Comparison of ENCODE assay signal across 25 mouse cellular contexts in the genomic region with DNA sequence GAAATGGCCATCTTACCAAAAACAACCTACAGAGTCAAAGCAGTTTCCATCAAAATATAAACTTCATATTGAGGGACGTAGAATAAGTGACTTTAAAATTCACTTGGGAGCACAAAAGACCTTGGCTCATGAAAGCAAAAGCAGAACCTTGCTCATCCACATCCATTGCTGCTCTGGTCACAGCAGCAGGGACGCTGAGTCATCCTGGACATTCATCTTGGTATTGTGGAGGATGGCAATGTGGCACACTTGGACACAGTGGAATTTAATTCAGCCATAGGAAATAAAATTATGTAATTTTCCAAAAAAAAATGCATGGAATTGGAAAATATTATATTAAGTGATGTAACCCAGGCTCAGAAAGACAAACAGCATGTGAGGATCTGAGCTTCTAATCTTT.
A peak's percentile ranks its signal among the peaks of the same experiment; 100 is the strongest.
DNase-seq lines count a peak whose midpoint lies in the region; ATAC-seq and TF ChIP-seq lines count a peak whose summit lies in the region.
"Had no signal": no experiment of that assay in that cellular context is flagged by ENCODE, and none has a peak within 500 bp of the region (broad histone marks: within the 10 kb centered on the region; RNA-seq: fewer than 3 reads in every experiment).

No protein-coding gene starts in this region.

- no peak overlapping the region for H3K27ac ChIP-seq in MEL (ENCODE audit: control insufficient read depth, low read depth, low read length)
- no peak overlapping the region for H3K27ac ChIP-seq in forebrain, embryonic 13.5 days
- H3K27ac ChIP-seq: embryonic facial prominence, embryonic 13.5 days; forebrain, embryonic 10.5 days; hindbrain, embryonic 13.5 days; left cerebral cortex, adult 2 months; limb, embryonic 13.5 days; lung, embryonic 15.5 days had no signal

- H3K27me3 ChIP-seq in MEL (ENCODE audit: control insufficient read depth in 1 of 2, insufficient read depth in 2 of 2, low read length in 2 of 2) = no peaks in the 10 kb centered on the region
- no peaks in the 10 kb centered on the region for H3K27me3 ChIP-seq in forebrain, embryonic 13.5 days
- H3K27me3 ChIP-seq: embryonic facial prominence, embryonic 13.5 days; heart, embryonic 12.5 days; hindbrain, embryonic 13.5 days; limb, embryonic 13.5 days; lung, embryonic 15.5 days had no signal

- peaks cover 0 to 2% of the 10 kb centered on the region in 2 experiments; a peak in 1 of 4 replicates for H3K36me3 ChIP-seq in MEL (ENCODE audit: control insufficient read depth in 1 of 2, insufficient read depth in 2 of 2, low read length in 2 of 2)
- H3K36me3 ChIP-seq in forebrain, embryonic 13.5 days (ENCODE audit: poor library complexity, severe bottlenecking) = no peaks in the 10 kb centered on the region
- H3K36me3 ChIP-seq: embryonic facial prominence, embryonic 13.5 days; forebrain, embryonic 10.5 days; heart, embryonic 12.5 days; hindbrain, embryonic 13.5 days; limb, embryonic 13.5 days; lung, embryonic 15.5 days had no signal

- no peak for TF ChIP-seq EP300 in MEL (IDR thresholded peaks at IDR 0.05; ENCODE audit: low read depth in 1 of 2, low read length in 2 of 2)

- 89% methylated on average over 2 of the region's 2 CpGs for WGBS in forebrain, embryonic 13.5 days

- H3K4me3 ChIP-seq in MEL (ENCODE audit: control insufficient read depth in 1 of 2, insufficient read depth in 1 of 2, low read depth in 2 of 2, low read length in 2 of 2) = no peak overlapping the region
- no peak overlapping the region for H3K4me3 ChIP-seq in forebrain, embryonic 13.5 days
- H3K4me3 ChIP-seq: embryonic facial prominence, embryonic 13.5 days; forebrain, embryonic 10.5 days; heart, embryonic 12.5 days; hindbrain, embryonic 13.5 days; left cerebral cortex, adult 2 months; limb, embryonic 13.5 days; lung, embryonic 15.5 days had no signal

- TF ChIP-seq CTCF in MEL (IDR thresholded peaks at IDR 0.05 in 2 of 3, conservative IDR thresholded peaks at IDR 0.05 in 1 of 3; ENCODE audit: control insufficient read depth in 1 of 3, insufficient read depth in 1 of 3, low read depth in 2 of 3, low read length in 3 of 3, poor library complexity in 1 of 3, severe bottlenecking in 1 of 3) = no peak

- H3K9me3 ChIP-seq in MEL (replicated peaks; ENCODE audit: insufficient read depth, low read length) = no peaks in the 10 kb centered on the region
- no peaks in the 10 kb centered on the region for H3K9me3 ChIP-seq in forebrain, embryonic 13.5 days (replicated peaks)
- H3K9me3 ChIP-seq: embryonic facial prominence, embryonic 13.5 days; forebrain, embryonic 10.5 days; hindbrain, embryonic 13.5 days; limb, embryonic 13.5 days; lung, embryonic 15.5 days had no signal

- 0 out of 2 replicates have a peak, but pooled peaks have one; percentile 44 for ATAC-seq in megakaryocyte progenitor cell, adult 5-6 weeks (replicated peaks; ENCODE audit: poor library complexity)
- no peak for ATAC-seq in forebrain, embryonic 13.5 days
- ATAC-seq: activated CD4-positive, CD25-positive, alpha-beta regulatory T cell, adult 4 months; forebrain, embryonic 16.5 days; intestine, postnatal 0 days; midbrain, embryonic 16.5 days had no signal

- TF ChIP-seq POLR2A in MEL (IDR thresholded peaks at IDR 0.05; ENCODE audit: control insufficient read depth in 1 of 2, insufficient read depth in 1 of 2, low read depth in 1 of 2, low read length in 2 of 2, poor library complexity in 1 of 2) = no peak

- DNase-seq in 416B (ENCODE audit: low read depth) (peak; percentile 28), MEL (ENCODE audit: low read depth, low spot score) (peak; percentile 25)
- DNase-seq in adrenal gland, postnatal 10 days = peak; percentile 10
- DNase-seq in kidney, postnatal 14 days = no peak
- DNase-seq: cerebellum, adult 18-20 months; cerebellum, postnatal 10 days; gastrocnemius, postnatal 14 days; heart, postnatal 4 days; kidney, postnatal 10 days; thymus, postnatal 4 days had no signal

- no peak overlapping the region for H3K4me2 ChIP-seq in forebrain, embryonic 13.5 days
- H3K4me2 ChIP-seq: embryonic facial prominence, embryonic 13.5 days; heart, embryonic 12.5 days; hindbrain, embryonic 13.5 days; limb, embryonic 13.5 days; liver, embryonic 11.5 days; lung, embryonic 15.5 days; midbrain, embryonic 11.5 days had no signal

- H3K9ac ChIP-seq in MEL (ENCODE audit: control insufficient read depth, low read depth, low read length, poor library complexity, severe bottlenecking) = no peak overlapping the region
- no peak overlapping the region for H3K9ac ChIP-seq in forebrain, embryonic 13.5 days
- H3K9ac ChIP-seq: embryonic facial prominence, embryonic 13.5 days; heart, embryonic 12.5 days; hindbrain, embryonic 13.5 days; limb, embryonic 13.5 days; lung, embryonic 15.5 days had no signal

- TF ChIP-seq RAD21 in MEL (IDR thresholded peaks at IDR 0.05; ENCODE audit: low read depth, low read length) = no peak

- H3K4me1 ChIP-seq in MEL (ENCODE audit: control insufficient read depth in 1 of 2, insufficient read depth in 2 of 2, low read length in 2 of 2) = peaks cover 0 to 2% of the 10 kb centered on the region in 2 experiments; a peak in 1 of 4 replicates
- no peaks in the 10 kb centered on the region for H3K4me1 ChIP-seq in forebrain, embryonic 13.5 days
- H3K4me1 ChIP-seq: embryonic facial prominence, embryonic 13.5 days; forebrain, embryonic 10.5 days; heart, embryonic 12.5 days; hindbrain, embryonic 13.5 days; limb, embryonic 13.5 days; lung, embryonic 15.5 days had no signal

- H3K79me2 ChIP-seq in MEL (ENCODE audit: control insufficient read depth, insufficient read depth, low read length, poor library complexity) = no peaks in the 10 kb centered on the region

TF ChIP-seq in MEL, 35 proteins besides CTCF, POLR2A, EP300 and RAD21:
- TF ChIP-seq GABPA (IDR thresholded peaks at IDR 0.05; ENCODE audit: low read depth, low read length) (no peak), USF1 (IDR thresholded peaks at IDR 0.05; ENCODE audit: low read depth, low read length) (no peak), CHD2 (IDR thresholded peaks at IDR 0.05; ENCODE audit: low read length) (no peak), MAFK (IDR thresholded peaks at IDR 0.05; ENCODE audit: borderline replicate concordance, low read depth, low read length) (no peak)
